Mouse (Mus musculus) right cerebral cortex, postnatal 10 days (tissue): ENCODE measurements around the gene Chd2.

Source experiments
- DNase-seq, 2 experiments: peaks; one replicate each; pipeline ENCODE4 v3.0.0; 2021; ENCODE audit warnings: low spot score in 2 of 2

The Chd2 gene

DNA sequence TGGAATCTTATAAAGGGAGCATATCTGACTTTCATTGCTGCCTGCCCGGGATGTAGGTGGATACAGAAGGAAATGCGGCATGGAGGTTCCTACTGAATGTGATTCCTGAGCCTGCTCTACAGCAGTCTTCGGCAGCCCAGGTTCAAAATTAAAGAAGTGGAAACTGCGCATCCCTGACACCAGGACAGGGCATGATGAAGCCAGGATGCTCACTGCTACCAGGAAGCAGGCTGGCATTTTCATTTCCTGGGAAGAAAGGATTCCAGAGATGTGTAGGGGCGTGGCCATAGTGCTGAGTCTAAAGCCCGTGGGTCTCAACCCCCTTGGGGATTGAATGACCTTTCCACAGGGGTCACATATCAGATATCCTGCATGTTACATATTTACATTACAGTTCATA is 163.6 kb downstream of the Chd2 start:
- no peak for DNase-seq

- DNase-seq = peak; percentile 66 to 68
Measured at GRCm38 (mm10) chr7:73377307-73377706, 164.3 kb downstream of the Chd2 start.
